Mouse (Mus musculus): ENCODE results near the gene Prop1. TPM values are rescaled to one million over a fixed set of nuclear protein-coding genes. Genes with fewer than 3 reads are reported as not detected.

Gene Prop1
- total RNA-seq (2014; fragmentation: Nextera tagmentation) (not detected in 2 replicates), total RNA-seq (2017) (not detected in 2 replicates), polyA plus RNA-seq (2012) (not detected in 2 replicates)

DNA sequence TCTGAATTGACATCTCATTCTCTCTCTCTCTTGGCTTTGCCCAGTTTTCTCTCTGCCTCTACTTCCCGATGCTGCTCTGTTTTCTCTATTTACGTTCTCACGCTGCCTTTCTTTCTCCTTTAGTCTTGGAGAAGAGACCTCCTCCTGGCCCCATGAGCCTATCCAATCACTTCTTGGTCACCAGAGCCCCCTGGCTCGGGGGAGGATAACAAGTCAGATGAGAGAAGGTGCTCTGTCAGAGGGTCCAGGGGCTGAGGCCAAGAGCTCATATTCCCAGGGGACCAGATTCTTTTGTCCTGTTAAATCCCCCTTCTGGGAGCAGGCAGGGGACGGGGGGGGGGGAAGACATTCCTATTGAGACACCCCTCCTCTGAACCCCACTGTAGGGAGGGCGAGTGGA lies at the start of gene Prop1:
Gene Prop1, minus strand, starts transcription at position 101 of the 400 bp plus-strand sequence.
- TF ChIP-seq GATA1 (IDR thresholded peaks at IDR 0.05; ENCODE audit: borderline replicate concordance, low read length): no peak
- TF ChIP-seq CTCF (IDR thresholded peaks at IDR 0.05; ENCODE audit: low read depth, low read length): no peak
- TF ChIP-seq GATA2 (IDR thresholded peaks at IDR 0.05; ENCODE audit: borderline replicate concordance, low read depth, low read length): no peak
- no peak for TF ChIP-seq TAL1 (conservative IDR thresholded peaks at IDR 0.05; ENCODE audit: low read depth, low read length)
- no peak for TF ChIP-seq POLR2AphosphoS5 (IDR thresholded peaks at IDR 0.05; ENCODE audit: insufficient replicate concordance, low read depth, low read length)
- no peaks in the 10 kb centered on the region for H3K27me3 ChIP-seq (ENCODE audit: insufficient read depth, low read length)
- no peak within 1 kb of the TSS for H3K4me3 ChIP-seq (ENCODE audit: low read depth, low read length)

DNA sequence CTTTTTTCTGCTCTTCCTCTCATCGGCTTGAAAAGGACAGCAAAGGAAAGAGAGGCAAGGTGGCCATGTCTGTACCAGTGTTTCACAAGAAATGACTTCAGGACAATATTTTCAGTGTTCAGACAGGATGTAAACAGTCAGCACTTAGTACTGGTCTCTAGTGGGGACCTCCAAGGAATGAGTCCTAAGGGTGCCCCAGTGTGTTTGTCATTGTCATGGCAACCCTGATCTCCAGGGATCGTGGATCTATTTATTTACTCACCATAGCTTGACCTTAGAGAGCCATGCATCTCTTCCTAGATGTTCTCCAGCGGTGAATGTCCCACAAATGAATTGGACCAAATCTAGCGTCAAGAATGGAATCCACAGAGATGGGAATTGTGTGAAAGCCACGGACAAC lies 49.7 kb upstream of the Prop1 start, which contains the start of gene Olfr51:
Gene Olfr51, plus strand, starts transcription at position 301 of the 400 bp plus-strand sequence.
- no peak for DNase-seq (ENCODE audit: low spot score)
- Histone ChIP-seq H3K27me3 (ENCODE audit: insufficient read depth, low read length) (no peaks in the 10 kb centered on the region), H3K36me3 (replicated peaks) (no peaks in the 10 kb centered on the region), H3K9me3 (replicated peaks) (peaks cover 11% of the 10 kb centered on the region), H3K4me3 (ENCODE audit: low read depth, low read length) (no peak within 1 kb of the TSS), H3K4me1 (ENCODE audit: insufficient read depth, low read depth, low read length) (no peaks in the 10 kb centered on the region)
- TF ChIP-seq CTCF (IDR thresholded peaks at IDR 0.05; ENCODE audit: low read depth, low read length): no peak
- no peak for TF ChIP-seq GATA2 (IDR thresholded peaks at IDR 0.05; ENCODE audit: borderline replicate concordance, low read depth, low read length)
- no peak for TF ChIP-seq POLR2AphosphoS5 (IDR thresholded peaks at IDR 0.05; ENCODE audit: insufficient replicate concordance, low read depth, low read length)
- no peak for TF ChIP-seq TAL1 (conservative IDR thresholded peaks at IDR 0.05; ENCODE audit: low read depth, low read length)
- no peak for TF ChIP-seq GATA1 (IDR thresholded peaks at IDR 0.05; ENCODE audit: borderline replicate concordance, low read length)
- no peak for ATAC-seq (ENCODE audit: extremely low read depth, insufficient number of reproducible peaks, low FRiP score, poor library complexity, severe bottlenecking)

More for the DNA sequence above, at the start of gene Prop1:
- no peaks in the 10 kb centered on the region for H3K36me3 ChIP-seq (replicated peaks)
- DNase-seq (ENCODE audit: low spot score) (no peak), ATAC-seq (ENCODE audit: extremely low read depth, insufficient number of reproducible peaks, low FRiP score, poor library complexity, severe bottlenecking) (no peak)
- H3K4me1 ChIP-seq (ENCODE audit: insufficient read depth, low read depth, low read length): no peaks in the 10 kb centered on the region
- H3K9me3 ChIP-seq (replicated peaks): peaks cover 59% of the 10 kb centered on the region

DNA sequence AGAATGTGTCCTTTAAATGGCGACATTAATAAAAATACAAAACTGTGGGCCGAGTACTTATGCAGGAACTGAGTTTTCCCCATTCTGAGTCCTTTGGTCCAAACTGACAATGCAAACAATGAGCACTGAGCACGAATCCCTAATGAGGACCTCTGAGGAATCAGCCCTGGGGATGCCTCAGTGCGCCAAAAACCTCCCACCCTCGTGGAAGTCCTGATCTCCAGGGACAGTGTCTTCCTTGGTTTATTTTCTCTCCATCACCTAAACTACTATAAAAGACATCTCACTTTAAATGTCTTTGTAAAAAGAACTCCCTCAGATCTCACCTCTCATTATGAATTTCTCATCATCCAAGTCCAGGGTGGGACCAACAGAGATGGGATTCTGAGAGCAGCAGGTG lies 28.1 kb upstream of the Prop1 start, which contains the start of gene Olfr1377:
Gene Olfr1377, plus strand, starts transcription at position 301 of the 400 bp plus-strand sequence.
- ATAC-seq (ENCODE audit: extremely low read depth, insufficient number of reproducible peaks, low FRiP score, poor library complexity, severe bottlenecking): no peak
- DNase-seq (ENCODE audit: low spot score): no peak

DNA sequence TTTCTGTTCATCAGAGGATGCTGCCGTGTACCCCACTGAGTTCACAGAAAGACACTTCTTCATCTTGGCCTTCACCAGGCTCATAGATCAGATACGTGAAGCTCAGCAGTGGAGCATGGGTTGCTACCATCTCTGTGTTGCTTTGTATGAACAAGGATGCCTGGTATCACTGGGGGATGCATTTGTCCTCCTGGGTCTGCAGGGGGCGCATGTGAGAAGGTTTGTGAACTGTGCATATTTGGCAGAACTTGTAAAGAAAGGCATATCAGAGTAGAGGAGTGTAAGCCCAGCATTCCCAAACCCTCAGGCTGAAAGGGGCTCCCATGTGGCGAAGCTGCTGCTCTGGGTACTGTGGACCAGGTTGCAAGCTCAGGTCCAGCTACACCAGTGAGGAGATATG lies 23.7 kb upstream of the Prop1 start:
- ATAC-seq (ENCODE audit: extremely low read depth, insufficient number of reproducible peaks, low FRiP score, poor library complexity, severe bottlenecking): no peak
- H3K4me3 ChIP-seq (ENCODE audit: low read depth, low read length): no peak overlapping the region
- no peaks in the 10 kb centered on the region for H3K4me1 ChIP-seq (ENCODE audit: insufficient read depth, low read depth, low read length)
- no peak for DNase-seq (ENCODE audit: low spot score)
- no peaks in the 10 kb centered on the region for H3K27me3 ChIP-seq (ENCODE audit: insufficient read depth, low read length)
- H3K36me3 ChIP-seq (replicated peaks): no peaks in the 10 kb centered on the region
- TF ChIP-seq GATA1 (IDR thresholded peaks at IDR 0.05; ENCODE audit: borderline replicate concordance, low read length) (no peak), TAL1 (conservative IDR thresholded peaks at IDR 0.05; ENCODE audit: low read depth, low read length) (no peak), GATA2 (IDR thresholded peaks at IDR 0.05; ENCODE audit: borderline replicate concordance, low read depth, low read length) (no peak), CTCF (IDR thresholded peaks at IDR 0.05; ENCODE audit: low read depth, low read length) (no peak), POLR2AphosphoS5 (IDR thresholded peaks at IDR 0.05; ENCODE audit: insufficient replicate concordance, low read depth, low read length) (no peak)
- peaks cover 42% of the 10 kb centered on the region for H3K9me3 ChIP-seq (replicated peaks)

More for the DNA sequence above, 28.1 kb upstream of the Prop1 start, which contains the start of gene Olfr1377:
- no peaks in the 10 kb centered on the region for H3K36me3 ChIP-seq (replicated peaks)
- no peak for TF ChIP-seq CTCF (IDR thresholded peaks at IDR 0.05; ENCODE audit: low read depth, low read length)
- no peak for TF ChIP-seq GATA2 (IDR thresholded peaks at IDR 0.05; ENCODE audit: borderline replicate concordance, low read depth, low read length)
- TF ChIP-seq POLR2AphosphoS5 (IDR thresholded peaks at IDR 0.05; ENCODE audit: insufficient replicate concordance, low read depth, low read length): no peak
- TF ChIP-seq TAL1 (conservative IDR thresholded peaks at IDR 0.05; ENCODE audit: low read depth, low read length): no peak
- TF ChIP-seq GATA1 (IDR thresholded peaks at IDR 0.05; ENCODE audit: borderline replicate concordance, low read length): no peak
- H3K4me1 ChIP-seq (ENCODE audit: insufficient read depth, low read depth, low read length): no peaks in the 10 kb centered on the region
- H3K4me3 ChIP-seq (ENCODE audit: low read depth, low read length): no peak within 1 kb of the TSS
- peaks cover 37% of the 10 kb centered on the region for H3K9me3 ChIP-seq (replicated peaks)
- no peaks in the 10 kb centered on the region for H3K27me3 ChIP-seq (ENCODE audit: insufficient read depth, low read length)

DNA sequence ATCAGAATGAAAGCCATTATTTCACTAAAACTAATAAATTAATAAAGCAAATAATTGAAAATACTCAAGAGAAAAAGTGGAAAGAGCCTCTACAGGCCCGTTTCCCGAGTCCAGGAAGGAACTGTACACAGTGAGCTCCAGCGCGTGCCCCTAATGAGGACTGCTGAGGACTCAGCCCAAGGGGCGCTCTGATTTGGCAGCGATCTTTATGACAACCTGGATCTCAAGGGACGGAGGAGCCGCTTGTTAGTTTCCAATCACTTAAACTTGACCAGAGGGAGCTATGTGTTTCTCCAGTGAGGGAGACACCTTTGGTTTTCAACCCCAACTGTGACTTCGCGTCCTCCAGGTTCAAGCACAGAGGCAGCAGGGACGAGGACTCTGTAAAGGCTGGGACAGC lies 12.7 kb upstream of the Prop1 start, which contains the start of gene Olfr1378:
Gene Olfr1378, plus strand, starts transcription at position 301 of the 400 bp plus-strand sequence.
- H3K9me3 ChIP-seq (replicated peaks): peaks cover 26% of the 10 kb centered on the region
- DNase-seq (ENCODE audit: low spot score) (no peak), ATAC-seq (ENCODE audit: extremely low read depth, insufficient number of reproducible peaks, low FRiP score, poor library complexity, severe bottlenecking) (no peak)
- no peak within 1 kb of the TSS for H3K4me3 ChIP-seq (ENCODE audit: low read depth, low read length)
- H3K4me1 ChIP-seq (ENCODE audit: insufficient read depth, low read depth, low read length): no peaks in the 10 kb centered on the region
- no peaks in the 10 kb centered on the region for H3K27me3 ChIP-seq (ENCODE audit: insufficient read depth, low read length)
- TF ChIP-seq GATA2 (IDR thresholded peaks at IDR 0.05; ENCODE audit: borderline replicate concordance, low read depth, low read length) (no peak), POLR2AphosphoS5 (IDR thresholded peaks at IDR 0.05; ENCODE audit: insufficient replicate concordance, low read depth, low read length) (no peak), GATA1 (IDR thresholded peaks at IDR 0.05; ENCODE audit: borderline replicate concordance, low read length) (no peak), CTCF (IDR thresholded peaks at IDR 0.05; ENCODE audit: low read depth, low read length) (no peak), TAL1 (conservative IDR thresholded peaks at IDR 0.05; ENCODE audit: low read depth, low read length) (no peak)
- H3K36me3 ChIP-seq (replicated peaks): no peaks in the 10 kb centered on the region

DNA sequence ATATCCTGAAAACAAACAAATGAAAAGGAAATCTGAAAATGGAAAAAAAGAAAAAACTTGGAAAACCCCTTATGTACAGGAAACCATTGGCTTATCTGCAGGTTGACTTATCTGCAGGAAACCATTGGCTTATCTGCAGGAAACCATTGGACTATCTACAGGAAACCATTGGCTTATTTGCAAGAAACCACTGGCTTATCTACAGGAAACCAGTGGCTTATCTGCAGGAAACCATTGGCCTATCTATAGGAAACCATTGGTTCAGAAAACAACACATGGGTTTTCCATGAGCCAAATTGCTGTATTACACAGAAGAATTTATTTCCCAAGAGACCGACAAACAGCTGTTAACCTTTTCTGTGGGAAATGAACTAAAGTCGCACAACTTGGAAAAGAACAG lies 11.3 kb upstream of the Prop1 start:
- no peak for DNase-seq (ENCODE audit: low spot score)
- no peak for TF ChIP-seq POLR2AphosphoS5 (IDR thresholded peaks at IDR 0.05; ENCODE audit: insufficient replicate concordance, low read depth, low read length)
- TF ChIP-seq CTCF (IDR thresholded peaks at IDR 0.05; ENCODE audit: low read depth, low read length): no peak
- TF ChIP-seq GATA1 (IDR thresholded peaks at IDR 0.05; ENCODE audit: borderline replicate concordance, low read length): no peak
- TF ChIP-seq GATA2 (IDR thresholded peaks at IDR 0.05; ENCODE audit: borderline replicate concordance, low read depth, low read length): no peak
- TF ChIP-seq TAL1 (conservative IDR thresholded peaks at IDR 0.05; ENCODE audit: low read depth, low read length): no peak
- no peaks in the 10 kb centered on the region for H3K36me3 ChIP-seq (replicated peaks)
- no peaks in the 10 kb centered on the region for H3K27me3 ChIP-seq (ENCODE audit: insufficient read depth, low read length)
- no peak overlapping the region for H3K4me3 ChIP-seq (ENCODE audit: low read depth, low read length)
- no peaks in the 10 kb centered on the region for H3K4me1 ChIP-seq (ENCODE audit: insufficient read depth, low read depth, low read length)
- peaks cover 24% of the 10 kb centered on the region for H3K9me3 ChIP-seq (replicated peaks)
- no peak for ATAC-seq (ENCODE audit: extremely low read depth, insufficient number of reproducible peaks, low FRiP score, poor library complexity, severe bottlenecking)

Data from G1E (cell line).